Mouse (Mus musculus) olfactory bulb, adult 2 months (tissue): ENCODE measurements at regions not wholly inside any gene's neighbourhood (a gene's known extent, or its start where the extent isn't known, plus 50 kb on each side); places are given as distances from the start of the nearest gene placed in this dataset.

ENCODE experiments used
- CTCF ChIP-seq: fragments of 200-500 bp; IDR thresholded peaks from 2 replicates; pipeline ENCODE4 v1.5.1; 2012; ENCODE audit warnings: low read depth, mild to moderate bottlenecking, low read length, moderate library complexity; ENCODE audit not compliant: insufficient read depth
- POLR2A ChIP-seq: fragments of 200-500 bp; IDR thresholded peaks from 2 replicates; pipeline ENCODE4 v1.6.1; 2012; ENCODE audit warnings: mild to moderate bottlenecking, low read depth, low read length, moderate library complexity; ENCODE audit not compliant: insufficient read depth

DNA sequence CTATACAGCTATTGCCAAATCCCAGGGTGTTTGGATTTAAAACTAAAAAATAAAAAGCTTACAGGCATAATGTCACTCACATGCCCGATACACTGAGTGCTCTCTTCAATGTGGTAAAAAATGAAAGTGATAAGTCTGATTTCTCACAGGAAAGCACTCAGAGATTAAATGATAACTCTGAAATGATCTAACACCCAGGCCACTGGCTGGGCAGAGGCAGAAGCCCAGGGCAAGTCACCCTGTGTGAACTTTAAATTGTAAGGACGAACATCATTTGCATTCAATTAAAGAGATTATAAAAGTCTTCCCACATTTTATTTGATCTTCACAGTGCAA, 100.9 kb upstream of the Btg1 start:
- TF ChIP-seq POLR2A = no peak
- TF ChIP-seq CTCF = no peak
